Mouse (Mus musculus) forebrain, embryonic 10.5 days (tissue): ENCODE data around the gene Gpr33. TPM values are rescaled to one million over a fixed set of nuclear protein-coding genes. Genes with fewer than 3 reads are reported as not detected.

Experiments
- DNase-seq: peaks from one replicate; pipeline ENCODE4 v3.0.0-alpha.2; 2017; ENCODE audit warnings: low spot score; ENCODE audit errors: extremely low spot score
- H3K27ac ChIP-seq: fragments of 300-500 bp; sonication (generic); 2 replicates; pipeline ENCODE4 v1.5.1; 2016; ENCODE audit warnings: mild to moderate bottlenecking
- H3K27me3 ChIP-seq: fragments of 300-500 bp; sonication (generic); 2 replicates; pipeline ENCODE4 v1.6.1; 2016; ENCODE audit warnings: mild to moderate bottlenecking; ENCODE audit not compliant: poor library complexity, severe bottlenecking
- H3K36me3 ChIP-seq: fragments of 300-500 bp; sonication (generic); replicated peaks from 2 replicates; pipeline ENCODE4 v1.6.1; 2016; ENCODE audit warnings: mild to moderate bottlenecking, moderate library complexity
- H3K4me1 ChIP-seq: fragments of 300-500 bp; sonication (generic); 2 replicates; pipeline ENCODE4 v1.6.1; 2016
- H3K4me3 ChIP-seq: fragments of 300-500 bp; sonication (generic); 2 replicates; pipeline ENCODE4 v1.5.1; 2016; ENCODE audit warnings: mild to moderate bottlenecking, moderate library complexity
- H3K9me3 ChIP-seq: fragments of 300-500 bp; sonication (generic); 2 replicates; pipeline ENCODE4 v1.6.1; 2016; ENCODE audit warnings: mild to moderate bottlenecking, moderate library complexity
- WGBS: fragments of 180-500 bp; shearing (Covaris S2); methylation state at CpG from one replicate; pipeline ENCODE4 v1.1.7; 2016; 5-methylcytosine and 5-hydroxymethylcytosine counted together
- polyA plus RNA-seq: library from polyadenylated mRNA; unstranded; fragments of >200 nt; fragmentation: Nextera tagmentation; extraction: Ambion mirVana; gene quantifications from 2 replicates; pipeline ENCODE4 v1.2.1, GENCODE M21; 2016

Gene Gpr33
- polyA plus RNA-seq = not detected in 2 replicates

DNA sequence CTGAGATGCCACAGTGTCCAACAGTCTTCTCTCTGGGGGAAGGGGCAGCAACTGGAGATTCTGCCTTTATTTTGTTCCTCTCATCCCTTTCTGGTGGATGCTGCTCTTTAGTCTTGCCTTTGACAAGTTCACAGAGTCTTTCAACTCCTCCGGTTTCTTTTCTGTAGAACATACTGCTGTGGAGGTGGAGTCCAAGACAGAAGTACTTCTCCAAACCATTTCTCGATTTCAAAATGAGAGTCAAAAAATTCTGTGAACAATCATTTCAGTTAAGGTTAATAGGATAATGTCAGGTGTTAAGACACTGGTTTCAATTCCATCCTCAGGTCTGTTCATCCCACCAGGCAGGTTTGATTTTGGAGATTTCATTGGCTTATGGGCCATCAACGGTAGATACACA lies at the start of gene Gpr33:
TSS of gene Gpr33 (minus strand) at position 101 of the 400 bp plus-strand sequence.
- WGBS = 96% methylated on average over 3 of the region's 3 CpGs

GRCm38 (mm10) chr12:52049324-52049723 lies 21.5 kb upstream of the Gpr33 start:
- Histone ChIP-seq H3K9me3 (no peaks in the 10 kb centered on the region), H3K27ac (no peak overlapping the region), H3K4me3 (no peak overlapping the region), H3K4me1 (no peaks in the 10 kb centered on the region; the same call in 1 of the 2 replicates), H3K27me3 (no peaks in the 10 kb centered on the region), H3K36me3 (no peaks in the 10 kb centered on the region)
- 86% methylated on average over 2 of the region's 2 CpGs for WGBS
- DNase-seq = no peak

More for the DNA sequence above, at the start of gene Gpr33:
- DNase-seq = no peak
- H3K27me3 ChIP-seq = no peaks in the 10 kb centered on the region
- no peak within 1 kb of the TSS for H3K4me3 ChIP-seq
- no peaks in the 10 kb centered on the region for H3K36me3 ChIP-seq
- no peak within 1 kb of the TSS for H3K27ac ChIP-seq
- peaks cover 7% of the 10 kb centered on the region; the same call in 1 of the 2 replicates for H3K4me1 ChIP-seq
- H3K9me3 ChIP-seq = no peaks in the 10 kb centered on the region

GRCm38 (mm10) chr12:52046371-52046770 lies 18.5 kb upstream of the Gpr33 start:
- no peaks in the 10 kb centered on the region for H3K9me3 ChIP-seq
- H3K4me1 ChIP-seq = no peaks in the 10 kb centered on the region; the same call in 1 of the 2 replicates
- 94% methylated on average over 4 of the region's 4 CpGs for WGBS
- no peak for DNase-seq
- H3K36me3 ChIP-seq = no peaks in the 10 kb centered on the region
- no peaks in the 10 kb centered on the region for H3K27me3 ChIP-seq
- no peak overlapping the region for H3K27ac ChIP-seq
- no peak overlapping the region for H3K4me3 ChIP-seq

DNA sequence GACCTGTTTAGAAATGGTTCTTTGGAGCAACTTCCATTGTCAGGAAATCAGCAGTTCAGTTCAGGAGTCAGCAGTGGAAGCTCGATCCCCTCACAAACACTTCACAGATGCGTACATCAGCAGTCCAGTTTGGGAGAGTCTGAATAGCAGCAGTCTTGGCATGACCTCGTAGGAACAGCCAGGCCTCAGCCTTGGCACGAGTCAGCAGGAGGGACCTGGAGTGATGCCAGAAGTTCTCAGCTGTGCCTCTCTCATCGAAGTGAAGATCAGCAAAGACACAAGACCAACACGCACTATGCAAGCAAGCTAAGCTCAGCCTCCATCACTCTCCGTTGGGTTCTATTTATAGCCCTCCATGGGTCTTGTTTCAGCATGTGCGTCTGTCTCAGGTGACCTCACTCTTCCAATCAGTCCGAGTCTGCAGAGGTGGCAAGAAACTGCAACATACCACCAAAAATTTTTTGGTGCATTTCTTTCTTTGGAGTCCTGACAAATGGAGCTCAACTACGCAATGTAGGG lies 15.0 kb upstream of the Gpr33 start:
- Histone ChIP-seq H3K9me3 (no peaks in the 10 kb centered on the region), H3K4me3 (no peak overlapping the region), H3K36me3 (no peaks in the 10 kb centered on the region), H3K27ac (no peak overlapping the region), H3K4me1 (no peaks in the 10 kb centered on the region), H3K27me3 (no peaks in the 10 kb centered on the region)
- DNase-seq = no peak
- 89% methylated on average over 10 of the region's 10 CpGs for WGBS

DNA sequence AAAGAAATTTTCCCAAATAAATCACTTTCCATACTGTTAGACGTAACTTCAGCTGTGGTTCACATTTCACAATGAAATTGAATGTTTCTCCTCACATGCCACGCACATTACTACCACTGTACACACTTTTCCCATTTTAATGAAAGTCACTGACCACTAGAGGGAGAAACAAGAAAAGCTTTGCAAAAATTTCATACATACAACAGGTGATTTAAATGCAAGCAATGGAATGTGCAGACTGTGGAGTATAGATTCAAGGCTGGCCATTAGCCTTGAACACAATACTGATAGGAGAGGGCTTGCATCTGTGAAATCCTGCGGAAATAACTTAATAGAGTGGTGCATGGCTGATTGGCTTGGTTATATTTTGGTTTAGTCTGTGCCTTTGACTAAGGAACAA lies 10.5 kb upstream of the Gpr33 start:
- WGBS = 77% methylated on average over 3 of the region's 3 CpGs
- Histone ChIP-seq H3K36me3 (no peaks in the 10 kb centered on the region), H3K27ac (no peak overlapping the region), H3K4me1 (peaks cover 7% of the 10 kb centered on the region; the same call in 1 of the 2 replicates), H3K9me3 (no peaks in the 10 kb centered on the region), H3K27me3 (no peaks in the 10 kb centered on the region), H3K4me3 (no peak overlapping the region)
- no peak for DNase-seq

DNA sequence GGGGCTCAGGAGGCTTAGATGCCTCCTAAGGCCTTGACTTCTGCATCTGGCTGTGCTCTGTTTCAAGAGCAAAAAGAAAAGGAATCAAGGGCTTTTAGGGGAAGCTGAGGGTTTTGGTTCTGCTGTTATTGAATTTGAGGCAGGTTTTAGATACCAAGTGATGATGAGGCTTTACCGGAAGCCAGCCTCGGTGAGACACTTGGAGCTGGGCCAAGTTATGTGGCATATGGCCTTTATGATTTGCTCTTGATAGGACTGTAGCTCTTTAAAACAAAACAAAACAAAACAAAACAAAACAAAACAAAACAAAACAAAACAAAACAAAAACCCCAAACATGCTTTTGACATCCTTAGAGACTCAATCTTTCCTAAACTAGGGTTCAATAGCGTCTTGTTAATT lies 7.1 kb upstream of the Gpr33 start:
- Histone ChIP-seq H3K4me1 (peaks cover 7% of the 10 kb centered on the region; the same call in 1 of the 2 replicates), H3K27ac (no peak overlapping the region), H3K36me3 (no peaks in the 10 kb centered on the region), H3K9me3 (no peaks in the 10 kb centered on the region), H3K27me3 (no peaks in the 10 kb centered on the region), H3K4me3 (no peak overlapping the region)
- 95% methylated on average over 3 of the region's 3 CpGs for WGBS
- no peak for DNase-seq

- WGBS = 89% methylated on average over 6 of the region's 6 CpGs
- Histone ChIP-seq H3K36me3 (no peaks in the 10 kb centered on the region), H3K4me3 (no peak overlapping the region), H3K4me1 (peaks cover 7% of the 10 kb centered on the region; the same call in 1 of the 2 replicates), H3K9me3 (no peaks in the 10 kb centered on the region), H3K27me3 (no peaks in the 10 kb centered on the region), H3K27ac (no peak overlapping the region)
- no peak for DNase-seq
Observed at GRCm38 (mm10) chr12:52032276-52032675, 4.4 kb upstream of the Gpr33 start.

DNA sequence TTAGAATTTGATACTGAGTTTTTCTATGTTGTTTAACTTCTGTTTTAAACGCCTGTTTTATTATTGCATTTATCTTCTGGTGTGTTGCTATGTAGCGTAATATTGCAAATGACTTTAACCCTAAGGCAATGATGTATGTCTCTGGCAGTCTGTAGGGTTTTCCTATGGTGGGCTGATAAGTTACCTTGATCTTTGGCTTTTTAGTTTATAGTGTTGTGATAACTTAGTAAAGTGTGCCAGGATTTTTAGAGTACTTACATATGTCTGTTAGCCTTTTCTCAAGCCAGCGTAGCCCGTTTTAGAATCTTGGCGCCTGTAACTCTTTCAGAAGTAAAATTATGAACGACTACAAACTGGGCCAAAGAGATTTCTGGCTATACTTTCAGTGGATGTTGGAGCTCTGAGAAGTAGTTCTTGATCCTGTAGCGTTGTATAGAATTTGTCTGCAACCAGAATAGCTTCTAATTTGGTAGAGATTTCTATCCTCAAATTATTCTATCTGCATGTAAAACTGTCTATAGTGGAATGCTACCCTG lies 13.3 kb downstream of the Gpr33 start:
- Histone ChIP-seq H3K9me3 (no peaks in the 10 kb centered on the region), H3K4me3 (no peak overlapping the region), H3K4me1 (peaks cover 17% of the 10 kb centered on the region), H3K36me3 (no peaks in the 10 kb centered on the region), H3K27me3 (no peaks in the 10 kb centered on the region), H3K27ac (no peak overlapping the region)
- DNase-seq = no peak
- 93% methylated on average over 7 of the region's 7 CpGs for WGBS

DNA sequence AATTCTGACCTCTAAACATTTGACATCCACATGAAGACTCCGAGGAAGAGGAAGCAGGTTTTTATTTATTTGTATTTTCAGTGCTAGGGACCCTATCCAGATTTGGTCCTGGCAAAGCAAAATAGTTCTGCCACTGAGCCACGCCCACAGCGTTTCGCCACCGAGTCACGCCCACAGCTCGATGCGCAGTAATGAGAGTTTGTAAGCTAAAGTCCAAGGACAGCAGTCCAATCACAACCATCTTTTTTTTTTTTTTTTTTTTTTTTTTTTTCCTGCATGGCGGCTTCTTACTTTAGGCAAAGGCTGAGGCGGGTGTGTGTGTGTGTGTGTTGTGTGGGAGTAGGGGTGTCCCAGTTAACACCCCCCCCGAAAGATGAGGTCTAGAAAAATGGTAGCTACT lies 13.8 kb downstream of the Gpr33 start:
- DNase-seq = no peak
- 89% methylated on average over 11 of the region's 11 CpGs for WGBS
- Histone ChIP-seq H3K9me3 (no peaks in the 10 kb centered on the region), H3K27me3 (no peaks in the 10 kb centered on the region), H3K27ac (no peak overlapping the region), H3K36me3 (no peaks in the 10 kb centered on the region), H3K4me3 (no peak overlapping the region), H3K4me1 (peaks cover 21% of the 10 kb centered on the region)

DNA sequence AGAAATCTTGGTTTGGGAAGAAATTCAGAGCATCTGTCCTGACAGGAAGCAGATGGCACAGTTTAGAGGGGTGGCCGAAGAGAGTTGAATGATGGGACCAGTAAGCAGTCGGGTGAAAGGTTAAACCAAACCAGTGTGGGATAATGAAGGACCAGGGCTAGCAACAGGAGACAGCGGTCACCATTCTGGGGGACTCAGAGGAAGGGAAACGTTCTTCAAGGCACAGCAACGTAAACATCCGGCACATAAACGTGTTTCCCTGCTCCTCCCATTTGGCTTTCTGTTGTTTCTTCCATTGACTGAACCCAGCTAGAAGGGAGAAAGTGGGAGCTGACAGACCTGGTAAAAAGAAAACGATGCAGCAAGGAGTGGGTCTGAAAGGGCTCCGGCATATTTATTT lies 14.6 kb downstream of the Gpr33 start:
- 66% methylated on average over 9 of the region's 9 CpGs for WGBS
- no peak overlapping the region for H3K4me3 ChIP-seq
- 0 out of 2 replicates have a peak overlapping the region, but pooled peaks have one; percentile 15 for H3K27ac ChIP-seq
- no peaks in the 10 kb centered on the region for H3K27me3 ChIP-seq
- H3K4me1 ChIP-seq = peaks cover 26% of the 10 kb centered on the region
- no peaks in the 10 kb centered on the region for H3K9me3 ChIP-seq
- H3K36me3 ChIP-seq = no peaks in the 10 kb centered on the region
- DNase-seq = no peak

- 91% methylated on average over 8 of the region's 8 CpGs for WGBS
- H3K36me3 ChIP-seq = no peaks in the 10 kb centered on the region
- no peak for DNase-seq
- no peak overlapping the region for H3K4me3 ChIP-seq
- H3K27me3 ChIP-seq = no peaks in the 10 kb centered on the region
- H3K27ac ChIP-seq = peak overlapping the region; percentile 26; the same call in 1 of the 2 replicates
- no peaks in the 10 kb centered on the region; the same call in 1 of the 2 replicates for H3K9me3 ChIP-seq
- peaks cover 26% of the 10 kb centered on the region for H3K4me1 ChIP-seq
Observed at GRCm38 (mm10) chr12:52012159-52012558, 15.7 kb downstream of the Gpr33 start.

GRCm38 (mm10) chr12:52010630-52010961 lies 17.3 kb downstream of the Gpr33 start:
- 61% methylated on average over 2 of the region's 2 CpGs for WGBS
- no peaks in the 10 kb centered on the region for H3K36me3 ChIP-seq
- peaks cover 33% of the 10 kb centered on the region for H3K4me1 ChIP-seq
- H3K9me3 ChIP-seq = no peaks in the 10 kb centered on the region; the same call in 1 of the 2 replicates
- DNase-seq = no peak
- peak overlapping the region; percentile 27; the same call in 1 of the 2 replicates for H3K4me3 ChIP-seq
- H3K27me3 ChIP-seq = no peaks in the 10 kb centered on the region
- peak overlapping the region; percentile 77; the same call in 1 of the 2 replicates for H3K27ac ChIP-seq

- Histone ChIP-seq H3K9me3 (no peaks in the 10 kb centered on the region; the same call in 1 of the 2 replicates), H3K4me1 (peaks cover 38% of the 10 kb centered on the region), H3K27ac (peak overlapping the region; percentile 65; the same call in 1 of the 2 replicates), H3K27me3 (no peaks in the 10 kb centered on the region), H3K4me3 (peak overlapping the region; percentile 27; the same call in 1 of the 2 replicates), H3K36me3 (no peaks in the 10 kb centered on the region)
- DNase-seq = peak; percentile 16
- 57% methylated on average over 15 of the region's 15 CpGs for WGBS
Observed at GRCm38 (mm10) chr12:52009928-52010629, 17.8 kb downstream of the Gpr33 start.
